Mouse (Mus musculus): ENCODE results near the gene Opcml.

The Opcml gene

GRCm38 (mm10) chr9:28163946-28164345 lies 373.4 kb downstream of the Opcml start:
- peak; percentile 25 to 37 for DNase-seq

GRCm38 (mm10) chr9:28171890-28172289 lies 381.3 kb downstream of the Opcml start:
- peak; percentile 93 to 97 for DNase-seq

- DNase-seq: no peak
Observed at GRCm38 (mm10) chr9:28177052-28177451, 386.5 kb downstream of the Opcml start.

GRCm38 (mm10) chr9:28178123-28178887 lies 387.7 kb downstream of the Opcml start:
- DNase-seq: no peak

GRCm38 (mm10) chr9:28181916-28182315 lies 391.3 kb downstream of the Opcml start:
- DNase-seq: no peak

- peak; percentile 68 to 76 for DNase-seq
Observed at GRCm38 (mm10) chr9:28190226-28190625, 399.7 kb downstream of the Opcml start.

GRCm38 (mm10) chr9:28190751-28191150 lies 400.2 kb downstream of the Opcml start:
- DNase-seq: peak; percentile 60 to 64

- peak; percentile 50 to 56 for DNase-seq
Observed at GRCm38 (mm10) chr9:28196550-28196949, 406.0 kb downstream of the Opcml start.

- peak; percentile 42 to 57 for DNase-seq
Observed at GRCm38 (mm10) chr9:28197061-28197460, 406.5 kb downstream of the Opcml start.

- DNase-seq: peak; percentile 86 to 88
Observed at GRCm38 (mm10) chr9:28197631-28198030, 407.1 kb downstream of the Opcml start.

- no peak for DNase-seq
Observed at GRCm38 (mm10) chr9:28198106-28198694, 407.6 kb downstream of the Opcml start.

- DNase-seq: peak in 1 of 2 experiments; percentile 53
Observed at GRCm38 (mm10) chr9:28207441-28207840, 416.9 kb downstream of the Opcml start.

GRCm38 (mm10) chr9:28208696-28209095 lies 418.1 kb downstream of the Opcml start:
- peak; percentile 71 to 84 for DNase-seq

GRCm38 (mm10) chr9:28211877-28212276 lies 421.3 kb downstream of the Opcml start:
- no peak for DNase-seq

GRCm38 (mm10) chr9:28213893-28214292 lies 423.3 kb downstream of the Opcml start:
- DNase-seq: peak; percentile 22 to 44

GRCm38 (mm10) chr9:28218026-28218646 lies 427.6 kb downstream of the Opcml start:
- DNase-seq: peak; percentile 85 to 89

GRCm38 (mm10) chr9:28222726-28223125 lies 432.2 kb downstream of the Opcml start:
- peak; percentile 45 to 57 for DNase-seq

GRCm38 (mm10) chr9:28225824-28226569 lies 435.4 kb downstream of the Opcml start:
- DNase-seq: peak in 1 of 2 experiments; percentile 20

- peak; percentile 41 to 45 for DNase-seq
Observed at GRCm38 (mm10) chr9:28226570-28226951, 436.0 kb downstream of the Opcml start.

GRCm38 (mm10) chr9:28238450-28238849 lies 447.9 kb downstream of the Opcml start:
- DNase-seq: no peak

- DNase-seq: peak; percentile 52 to 66
Observed at GRCm38 (mm10) chr9:28247742-28248503, 457.3 kb downstream of the Opcml start.

- DNase-seq: no peak
Observed at GRCm38 (mm10) chr9:28251341-28251740, 460.8 kb downstream of the Opcml start.

Data from cerebellum, postnatal 10 days (tissue).